Mouse (Mus musculus) naive thymus-derived CD4-positive, alpha-beta T cell, adult 2 months (primary cell): ENCODE measurements around the gene 7530416G11Rik.

ENCODE experiments used
- DNase-seq: peaks from one replicate; pipeline ENCODE4 v3.0.0-alpha.2; 2011; ENCODE audit warnings: low read depth

The 7530416G11Rik gene

DNA sequence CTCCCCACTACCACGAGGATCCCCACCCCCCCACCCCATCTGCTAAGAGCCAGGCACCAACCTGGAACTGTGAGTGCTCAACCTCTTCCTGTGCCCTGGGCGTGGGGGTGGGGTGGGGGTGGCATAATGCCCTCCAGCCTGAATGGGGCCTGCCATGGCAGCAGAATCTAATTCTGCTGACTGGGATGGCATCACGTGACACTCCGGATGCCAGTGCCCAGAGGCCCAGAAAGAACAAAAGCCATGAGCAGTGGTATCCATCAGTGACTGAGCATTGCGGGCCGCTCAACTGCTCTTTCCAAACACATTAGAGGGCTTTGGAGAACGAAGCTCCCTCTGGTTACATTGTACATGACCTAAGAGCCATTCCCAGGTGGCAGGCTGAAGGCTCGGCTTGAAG, at the start of gene 7530416G11Rik:
TSS of gene 7530416G11Rik (minus strand) at position 101 of the 400 bp plus-strand sequence.
- no peak for DNase-seq

DNA sequence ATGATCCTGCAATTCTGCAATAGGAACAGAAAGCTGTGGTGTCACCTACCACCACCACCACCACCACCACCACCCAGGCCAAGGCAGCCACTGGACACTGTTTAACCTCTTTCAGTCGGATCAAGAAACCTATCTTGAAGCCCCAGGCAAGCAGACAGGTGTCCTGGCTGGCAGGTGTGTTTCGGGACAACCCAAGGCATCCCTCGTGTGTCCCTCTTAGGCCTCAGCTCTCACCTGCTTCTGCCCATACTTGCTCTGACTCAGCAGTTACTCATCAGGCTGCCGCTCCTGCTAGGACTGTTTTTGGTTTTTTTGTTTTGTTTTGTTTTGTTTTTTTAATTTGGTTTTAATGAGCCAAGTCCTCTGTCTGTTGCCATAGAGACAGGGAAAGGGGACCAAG, 43.5 kb upstream of the 7530416G11Rik start:
- DNase-seq: no peak

DNA sequence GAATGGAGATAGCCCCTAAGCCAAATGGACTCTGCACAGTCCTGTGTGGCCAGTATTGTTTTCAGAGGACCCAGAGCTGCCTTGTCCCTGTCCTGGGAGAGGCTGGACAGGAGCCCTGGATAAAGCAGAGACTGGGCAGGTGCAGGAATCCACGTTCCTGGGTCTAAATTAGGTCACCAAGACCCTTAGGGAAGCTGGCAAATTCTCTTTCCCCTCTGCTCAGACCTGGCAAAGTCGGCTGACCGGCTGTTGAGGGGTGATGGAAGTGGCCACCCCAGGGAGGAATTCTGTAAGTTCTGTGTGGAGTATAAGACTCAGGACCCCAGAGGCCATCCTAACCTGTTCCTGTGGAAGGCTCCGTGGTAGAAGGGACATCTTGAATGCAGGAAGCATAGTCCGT, 42.3 kb upstream of the 7530416G11Rik start:
- DNase-seq: no peak

DNA sequence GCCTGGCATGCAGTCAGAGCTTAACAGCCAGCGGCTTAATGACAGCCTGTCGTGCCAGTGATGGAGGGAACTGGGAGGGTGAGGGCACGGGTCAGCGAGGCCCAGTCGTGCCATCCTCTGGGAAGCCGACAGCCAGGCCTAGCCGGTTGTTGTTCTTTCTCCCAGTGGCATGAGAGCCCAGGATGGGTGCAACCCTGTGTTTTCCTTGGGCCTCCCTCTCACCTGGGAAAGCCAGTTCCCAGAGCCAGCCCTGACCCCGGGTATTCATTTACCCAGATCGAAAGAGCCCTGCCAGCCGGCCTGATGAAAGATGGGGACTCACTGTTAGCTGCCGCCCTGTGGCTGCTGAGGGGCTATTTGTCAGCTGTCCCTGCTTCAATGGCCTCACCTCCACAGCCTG, 35.1 kb upstream of the 7530416G11Rik start:
- no peak for DNase-seq

DNA sequence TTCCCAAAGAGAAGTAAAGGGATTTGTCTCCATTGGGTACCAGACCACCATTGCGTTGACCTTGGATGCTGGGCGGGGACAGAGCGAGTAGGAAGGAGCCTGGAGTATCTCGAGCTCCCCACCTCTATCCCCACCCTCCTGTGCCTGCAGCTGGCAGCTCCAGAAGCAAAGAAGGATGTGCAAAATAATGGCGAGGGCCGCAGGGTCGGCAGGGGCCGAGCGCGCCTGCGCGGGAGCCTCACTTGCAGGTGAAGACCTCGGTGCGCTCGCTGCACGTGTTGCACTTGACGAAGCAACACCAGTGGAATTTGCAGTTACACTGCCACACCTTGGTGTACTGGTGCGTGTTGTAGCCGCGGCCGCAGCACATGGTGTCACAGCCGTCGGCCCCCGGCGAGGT, 34.1 kb upstream of the 7530416G11Rik start:
- no peak for DNase-seq

DNA sequence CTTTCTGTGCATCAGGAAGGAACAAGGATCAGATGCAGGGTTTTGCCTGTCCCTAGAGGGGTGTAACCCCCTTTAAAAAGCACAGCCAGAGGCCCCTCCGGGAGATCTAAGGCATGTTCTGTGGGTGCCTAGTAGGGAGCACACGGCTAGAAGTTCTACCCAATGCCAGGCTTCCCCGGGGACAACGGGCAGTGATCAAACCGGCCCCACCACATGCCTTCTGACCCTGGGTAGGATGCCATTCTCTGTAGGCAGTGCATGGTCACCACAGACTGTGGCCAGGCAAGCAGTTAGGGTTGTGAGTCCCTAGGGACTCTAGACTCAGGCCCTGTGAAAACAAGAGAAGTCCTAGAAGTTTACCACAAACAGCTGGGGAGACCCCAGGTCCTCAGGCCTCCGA, 31.6 kb upstream of the 7530416G11Rik start:
- no peak for DNase-seq

DNA sequence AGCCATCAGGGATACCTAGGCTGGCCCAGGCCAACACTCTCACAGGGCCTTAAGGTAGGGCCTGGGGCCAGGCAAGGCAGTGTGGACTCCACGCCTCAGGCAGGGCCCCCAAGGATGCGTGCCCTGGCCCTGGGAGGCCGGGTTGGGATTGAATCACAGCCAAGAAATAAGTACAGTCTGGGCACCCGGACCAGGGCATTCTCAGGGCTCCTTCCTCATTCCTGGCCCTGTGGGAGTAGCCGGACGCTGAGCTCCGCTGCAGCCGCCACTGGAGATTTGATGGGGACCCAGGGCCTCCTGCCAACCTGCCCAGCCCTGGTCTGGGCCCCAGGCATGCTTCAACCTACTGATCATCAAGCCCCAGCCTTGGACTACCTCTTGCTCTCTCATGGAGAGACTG, 31.2 kb upstream of the 7530416G11Rik start:
- no peak for DNase-seq

DNA sequence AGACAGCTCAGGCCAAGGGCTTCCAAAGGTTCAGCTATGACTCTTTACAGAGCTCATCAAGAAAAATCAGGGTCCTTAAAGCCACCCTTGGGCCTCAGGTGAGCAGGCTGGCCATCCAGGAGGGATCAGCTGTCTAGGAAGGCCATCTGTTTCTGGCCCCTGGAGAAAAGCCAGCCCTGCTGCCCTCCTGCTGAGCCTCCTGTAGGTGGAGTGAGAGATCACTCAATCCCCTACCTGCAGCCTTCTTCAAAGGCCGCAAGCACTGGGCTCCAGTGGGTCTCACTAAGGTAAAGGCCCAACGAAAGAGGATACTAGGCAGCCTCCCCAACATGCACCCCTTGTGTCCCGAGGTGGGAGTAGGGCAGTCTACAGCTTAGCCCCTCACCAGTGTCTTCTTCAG, 29.0 kb upstream of the 7530416G11Rik start:
- no peak for DNase-seq

DNA sequence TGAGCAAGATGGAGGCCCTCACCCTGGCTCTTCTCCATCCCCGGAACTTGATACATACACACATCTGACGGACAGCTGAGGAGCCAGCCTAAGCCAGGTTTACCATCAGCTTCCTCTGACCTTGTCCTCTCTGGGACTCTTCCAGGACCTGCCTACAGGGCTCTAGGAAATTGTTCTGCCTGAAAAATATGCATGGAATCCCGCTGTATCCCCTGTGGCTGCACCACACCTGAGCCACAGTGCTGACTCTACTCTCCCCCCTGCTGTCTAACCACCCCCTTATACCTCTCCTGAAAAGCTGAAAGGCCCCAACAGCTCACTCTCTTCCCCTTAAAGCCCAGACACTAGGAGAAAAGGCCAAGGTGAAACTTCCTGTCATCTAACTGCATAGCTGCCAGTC, 26.9 kb upstream of the 7530416G11Rik start:
- DNase-seq: no peak

DNA sequence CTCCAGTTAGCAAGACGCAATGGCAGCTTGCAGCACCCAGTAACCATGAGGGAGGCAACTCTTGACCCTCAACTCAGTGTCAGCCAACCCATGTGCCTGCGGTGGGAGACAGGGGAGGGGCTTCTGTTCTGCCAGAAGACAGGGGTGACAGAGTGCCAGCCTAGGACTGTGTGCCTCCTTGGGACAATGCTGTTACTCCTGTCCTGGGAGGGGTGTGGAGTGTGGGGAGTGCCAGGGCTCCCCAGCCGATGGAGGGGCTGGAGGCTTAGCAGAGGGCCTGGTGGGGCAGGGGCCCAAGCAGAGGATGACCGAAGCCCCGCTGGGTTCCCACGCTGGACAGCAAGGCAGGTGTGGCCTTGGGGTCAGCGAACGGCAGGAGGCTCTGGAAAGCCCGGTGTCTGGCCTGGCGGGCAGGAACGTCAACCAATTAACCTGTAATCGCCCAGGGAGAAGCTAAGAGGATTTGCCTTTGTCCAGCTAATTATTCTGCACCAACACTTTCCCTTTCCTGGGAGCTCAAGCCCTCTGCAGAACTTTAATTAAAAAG, 21.4 kb upstream of the 7530416G11Rik start:
- no peak for DNase-seq

DNA sequence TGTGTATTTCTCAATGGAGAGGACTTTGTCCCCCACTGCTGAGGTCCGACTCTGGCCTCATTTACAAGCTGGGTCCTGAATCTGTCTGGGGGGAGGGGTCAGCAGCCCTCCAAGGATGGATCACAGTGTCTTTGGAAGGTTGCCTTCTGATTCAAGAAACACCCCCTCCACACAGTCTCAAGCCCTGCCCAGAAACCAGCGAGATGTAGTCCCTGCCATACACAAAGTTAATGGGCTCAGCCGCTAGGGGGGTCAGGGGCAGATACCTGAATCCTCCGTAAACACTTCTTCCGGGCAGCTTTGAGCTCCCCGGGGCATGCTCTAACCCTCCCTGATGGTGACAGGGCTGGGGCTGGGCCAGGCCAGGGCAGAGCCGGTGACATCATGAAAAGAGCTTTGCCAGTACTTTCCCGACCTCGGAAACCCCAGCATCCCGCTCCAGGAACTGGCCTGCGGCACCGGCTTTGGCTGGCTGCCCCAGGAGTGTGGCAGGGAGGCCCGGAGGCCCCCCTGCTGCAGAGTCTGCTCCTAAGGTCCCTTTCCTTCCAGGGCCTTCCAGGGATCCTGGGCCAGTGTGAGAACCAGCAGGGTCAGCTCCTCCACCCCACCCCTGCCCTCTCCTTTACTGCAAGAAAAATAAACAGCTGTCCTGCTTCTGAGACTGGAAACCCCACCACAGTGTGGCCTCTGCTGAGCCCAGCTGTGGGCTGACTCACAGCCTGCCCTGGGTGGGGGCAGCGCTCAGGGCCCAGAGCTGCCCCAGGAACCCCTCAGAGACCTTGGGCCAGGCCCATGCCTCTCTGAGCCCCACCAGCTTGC, 20.4 kb upstream of the 7530416G11Rik start:
- DNase-seq: no peak

DNA sequence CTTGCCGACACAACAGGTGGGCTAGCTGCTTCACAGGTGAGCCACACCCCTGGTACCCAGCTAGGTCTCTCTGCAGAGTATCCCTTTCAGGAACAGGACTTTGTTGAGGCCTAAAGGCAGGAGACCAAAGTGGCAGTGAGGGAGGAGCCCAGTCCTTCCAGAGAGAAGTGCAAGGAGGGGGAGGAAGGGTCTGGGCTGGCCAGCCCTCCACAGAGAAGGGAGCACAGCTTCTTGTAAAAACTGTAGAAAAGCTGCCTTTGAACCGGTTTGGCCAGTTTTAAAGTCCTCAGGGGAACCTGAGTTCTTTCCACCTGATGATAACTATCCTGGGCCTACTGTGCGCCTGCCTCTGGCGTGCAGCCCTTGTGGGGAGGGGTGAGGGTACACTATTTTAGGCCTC, 16.4 kb upstream of the 7530416G11Rik start:
- no peak for DNase-seq

DNA sequence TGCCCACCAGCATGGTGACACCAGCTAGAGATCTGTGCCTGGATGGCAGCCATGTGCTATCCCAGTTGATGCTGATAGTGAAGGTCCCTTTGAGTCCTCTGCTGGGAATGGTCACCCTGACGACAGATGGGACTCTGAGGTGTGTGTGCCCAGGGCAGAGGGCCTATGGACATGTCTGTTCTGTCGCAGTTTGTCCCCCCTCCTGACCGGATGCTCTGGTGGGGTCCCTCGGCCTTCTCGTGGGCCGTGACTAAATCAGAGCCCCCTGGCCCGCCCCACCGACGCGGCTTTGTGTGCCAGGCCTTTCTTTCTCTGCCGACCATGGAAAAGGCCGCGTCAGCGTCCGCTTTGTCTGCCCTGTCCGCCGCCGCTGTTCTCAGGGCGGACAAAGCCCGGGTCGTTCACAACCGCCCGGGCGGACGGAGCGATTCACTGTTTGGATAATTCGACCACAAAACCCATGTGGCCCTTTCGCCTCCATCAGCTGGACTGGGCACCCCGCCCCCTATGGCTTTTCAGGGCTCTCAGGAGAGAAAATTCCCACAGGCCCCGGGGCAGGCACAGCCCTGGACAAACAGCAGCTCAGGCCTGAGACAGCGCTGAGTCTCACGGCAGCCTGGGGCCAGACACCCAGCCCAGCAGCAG, 4.5 kb upstream of the 7530416G11Rik start:
- DNase-seq: no peak

DNA sequence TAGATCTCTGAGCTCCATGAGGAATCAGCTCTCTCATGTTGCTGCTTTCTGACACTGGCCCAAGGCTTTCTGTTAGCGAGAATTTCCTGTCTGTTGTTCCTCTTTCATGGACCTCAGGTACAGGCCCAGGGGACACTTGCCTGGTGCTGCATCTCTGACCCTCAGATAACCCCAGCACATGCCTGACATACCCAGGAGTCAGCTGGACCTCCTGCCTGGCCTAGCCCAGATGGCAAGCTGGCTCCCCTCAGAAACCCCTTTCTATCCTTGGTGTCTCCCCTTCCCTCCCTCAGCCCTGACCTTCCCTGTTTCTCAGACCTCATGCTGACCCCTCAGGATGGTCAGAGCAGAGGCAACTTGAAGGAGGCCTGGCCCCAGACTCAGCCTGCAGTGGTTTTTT, 3.7 kb upstream of the 7530416G11Rik start:
- DNase-seq: no peak

DNA sequence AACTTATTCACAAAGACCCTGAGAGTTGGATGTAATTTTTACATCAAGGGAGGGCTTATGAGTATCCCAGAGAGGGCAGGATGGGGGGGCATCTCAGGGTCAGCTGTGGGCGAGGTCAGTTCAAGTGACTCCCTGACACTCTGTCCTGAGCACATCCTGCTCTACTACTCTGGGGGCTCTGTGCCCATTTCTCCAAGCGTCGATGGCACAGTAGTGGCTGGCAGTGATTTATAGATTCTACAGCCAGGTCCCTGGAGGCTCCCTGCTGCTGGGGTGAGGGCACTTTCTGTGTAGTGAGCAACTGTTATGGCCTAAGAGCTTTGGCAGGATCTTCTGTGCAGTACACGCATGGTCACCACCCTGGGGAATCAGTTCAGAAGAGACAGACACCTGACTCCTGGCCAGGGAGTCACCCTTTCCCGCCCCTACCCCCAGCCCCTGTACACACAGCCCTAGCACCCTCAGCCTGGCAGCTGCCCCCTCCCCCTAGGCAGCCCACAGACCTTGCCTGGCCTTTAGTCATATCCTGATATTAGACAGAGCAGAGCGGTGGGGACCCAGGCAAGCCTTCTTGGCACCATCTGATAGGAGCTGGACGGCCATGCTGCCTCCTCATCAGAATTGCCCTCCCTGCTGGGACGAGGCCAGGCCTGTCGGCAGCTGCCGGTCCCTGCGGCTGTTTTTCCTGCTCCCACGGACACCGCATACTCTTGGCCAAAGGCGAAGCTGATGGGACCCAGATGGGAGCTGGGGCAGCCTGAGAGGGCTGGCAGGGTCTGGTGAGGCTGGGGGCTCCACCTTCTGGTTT, 2.3 kb upstream of the 7530416G11Rik start:
- DNase-seq: no peak

DNA sequence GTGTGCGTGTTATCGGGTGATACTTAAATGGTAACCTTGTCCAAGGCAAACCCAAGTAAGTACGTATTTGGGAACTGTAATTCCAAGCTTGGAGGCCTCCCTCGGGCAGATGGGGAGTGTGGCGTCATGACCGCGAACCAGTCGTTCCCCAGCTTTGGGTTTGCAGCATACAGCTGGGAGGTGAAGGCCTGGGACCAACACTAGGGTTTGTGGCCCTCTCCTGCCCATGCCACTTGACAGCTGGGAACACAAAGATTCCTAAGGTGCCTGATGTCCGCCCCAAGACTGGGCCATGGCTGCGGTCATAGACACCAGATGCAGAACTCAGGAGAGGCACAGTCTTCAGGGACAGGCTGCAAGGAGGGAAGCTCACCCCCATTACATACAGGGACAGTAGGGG, 2.8 kb downstream of the 7530416G11Rik start:
- no peak for DNase-seq

DNA sequence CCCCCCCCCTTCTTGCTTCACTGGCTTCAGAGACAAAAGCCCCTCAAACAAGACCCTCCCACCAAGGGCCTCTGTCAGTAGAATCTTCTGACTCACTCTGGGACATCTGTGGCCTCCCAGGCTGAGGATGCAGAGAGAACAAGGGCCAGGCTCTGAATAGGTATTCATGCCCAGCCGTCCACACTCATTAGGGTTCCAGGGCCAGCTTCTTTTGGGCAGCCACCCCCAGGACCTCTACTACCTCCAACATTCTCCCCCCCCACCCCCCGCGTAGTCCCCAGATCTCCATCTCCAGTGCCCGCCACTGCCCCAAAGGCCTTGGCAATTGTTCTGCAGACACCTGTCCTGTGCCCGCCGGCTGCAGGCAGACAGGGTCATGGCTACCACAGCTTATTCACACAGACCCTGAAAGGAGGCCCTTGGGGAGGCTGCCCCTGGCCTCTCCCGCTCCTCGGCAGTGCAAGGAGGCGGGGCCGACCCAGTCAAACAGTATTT, 5.0 kb downstream of the 7530416G11Rik start:
- no peak for DNase-seq

DNA sequence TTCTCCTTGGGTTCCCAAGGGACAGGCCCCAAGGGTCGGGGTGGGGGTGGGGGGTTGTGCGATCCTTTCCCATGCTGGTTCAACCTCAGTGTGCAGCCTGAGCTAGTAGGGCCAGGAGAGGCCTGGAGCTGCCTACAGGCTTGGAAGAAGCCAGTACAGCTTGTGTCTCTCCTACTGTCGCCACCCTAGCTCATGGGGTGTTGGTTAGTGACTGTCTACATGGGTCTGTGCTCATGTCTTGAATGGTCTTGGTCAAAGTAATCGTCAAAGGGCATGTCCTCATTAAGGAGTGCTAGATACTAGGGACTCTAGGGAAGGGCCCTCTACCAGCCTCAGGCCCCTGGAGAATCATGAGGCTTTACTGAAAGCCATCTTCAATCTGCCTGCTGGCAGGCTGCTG, 5.5 kb downstream of the 7530416G11Rik start:
- no peak for DNase-seq

DNA sequence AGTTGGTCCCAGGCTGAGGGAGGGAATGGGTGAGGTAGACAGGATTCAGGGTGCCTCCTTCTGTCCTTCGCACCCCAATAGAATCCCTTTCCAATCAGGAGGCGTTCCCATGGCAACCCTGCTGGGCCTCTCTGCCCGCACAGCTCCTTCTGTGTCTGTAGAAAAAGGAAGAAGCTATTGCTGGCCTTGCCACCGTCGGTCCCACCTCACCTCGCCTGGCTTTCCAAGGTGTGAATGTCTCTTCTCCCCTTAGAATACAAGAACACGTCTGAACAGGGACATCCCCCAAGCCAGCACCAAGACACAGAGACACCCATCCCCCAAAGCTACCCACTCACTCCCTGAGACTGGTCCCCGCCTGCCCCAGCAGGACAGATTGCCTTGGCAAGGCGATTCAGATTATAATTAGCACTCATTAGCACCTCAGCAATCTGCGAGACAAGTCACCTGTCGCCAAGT, 8.8 kb downstream of the 7530416G11Rik start:
- no peak for DNase-seq

DNA sequence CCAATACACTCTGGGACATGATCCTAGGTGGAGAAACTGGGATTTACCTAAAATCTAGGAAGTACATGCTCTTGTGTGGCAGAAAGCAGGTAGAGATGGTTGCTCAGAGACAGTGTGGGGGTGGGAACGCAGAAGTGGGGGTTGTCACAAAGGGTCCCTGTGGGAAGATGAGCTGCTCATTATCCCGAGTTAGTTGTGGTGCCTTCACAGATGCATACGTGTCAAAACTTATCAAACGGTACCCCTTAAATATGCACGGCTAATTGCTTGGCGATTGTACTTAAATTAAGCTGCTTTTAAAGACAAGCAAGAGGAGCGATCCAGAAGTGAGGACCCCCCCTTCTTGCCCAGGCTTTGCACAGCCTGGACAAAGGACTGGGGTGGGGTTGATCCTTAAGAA, 13.3 kb downstream of the 7530416G11Rik start:
- DNase-seq: no peak

DNA sequence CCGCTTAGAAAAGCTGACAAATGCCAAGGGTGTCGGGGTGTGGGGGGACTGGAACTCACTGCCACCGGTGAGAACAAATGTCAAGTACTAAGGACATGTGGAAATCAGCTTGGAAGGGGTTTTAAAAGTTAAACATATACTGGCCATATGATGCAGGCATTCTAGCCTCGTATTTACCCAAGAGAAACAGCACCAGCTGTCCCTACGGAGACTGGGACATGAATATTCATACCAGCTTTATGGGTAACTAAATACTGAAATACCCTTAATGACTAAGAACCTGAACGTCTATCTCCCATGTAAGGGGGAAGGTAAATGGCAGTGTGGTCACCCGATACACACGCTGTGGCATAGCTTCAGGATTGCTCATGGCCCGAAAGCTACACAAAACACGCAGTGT, 14.1 kb downstream of the 7530416G11Rik start:
- DNase-seq: no peak

DNA sequence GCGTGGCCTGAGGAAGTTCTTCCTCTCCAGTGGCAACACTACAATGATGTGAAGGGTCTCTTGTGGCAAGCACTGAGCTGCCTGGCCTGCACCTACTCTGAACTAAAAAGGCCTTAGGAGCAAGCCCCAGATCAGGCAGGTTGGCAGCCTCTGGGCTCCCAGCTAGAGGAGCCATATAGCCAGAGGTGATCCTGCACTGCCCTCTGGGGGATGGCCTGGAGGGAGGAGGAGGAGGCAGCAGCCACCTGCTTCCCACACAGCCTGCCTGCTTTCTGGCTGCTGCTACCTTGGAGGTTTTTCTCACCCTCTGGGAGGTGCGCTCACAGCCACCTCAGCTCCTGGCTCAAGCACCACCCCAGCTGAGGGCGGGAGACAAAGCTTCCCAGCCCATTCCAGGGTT, 22.4 kb downstream of the 7530416G11Rik start:
- peak; percentile 12 for DNase-seq
